Mouse (Mus musculus): Measurements from ENCODE around the gene Dek.

DNA sequence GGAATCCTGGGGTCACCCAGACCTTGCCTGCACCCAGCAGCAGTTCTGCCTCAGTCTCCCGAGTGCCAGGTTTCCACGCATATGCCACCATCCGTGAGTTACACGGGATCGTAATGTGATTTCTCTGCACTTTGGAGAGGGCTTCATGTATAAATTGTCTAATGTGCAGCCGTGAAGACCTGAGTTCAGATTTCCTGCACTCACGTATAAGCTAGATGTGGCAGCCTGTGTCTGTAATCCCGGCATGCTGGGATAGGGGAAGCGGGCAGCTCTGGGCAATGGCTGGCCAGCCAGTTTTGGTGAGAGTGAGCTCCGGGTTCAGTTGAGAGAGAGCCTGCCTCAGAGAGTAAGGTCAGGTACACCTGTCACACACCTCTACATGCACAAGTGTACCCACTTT lies 39.5 kb downstream of the Dek start:
- TF ChIP-seq GATA1 (IDR thresholded peaks at IDR 0.05; ENCODE audit: low read length) (no peak), TAL1 (IDR thresholded peaks at IDR 0.05; ENCODE audit: low read length) (no peak)
